Mouse (Mus musculus) subcutaneous adipose tissue, adult 2 months (tissue): ENCODE measurements around the gene Iqsec2. TPM values are rescaled to one million over a fixed set of nuclear protein-coding genes. Genes with fewer than 3 reads are reported as not detected.

Source experiments
- polyA plus RNA-seq: library from polyadenylated mRNA; depleted of rRNA; stranded (reverse); fragments of >200 nt; gene quantifications from 2 replicates; pipeline ENCODE4 v1.2.3, GENCODE M21; 2012; ENCODE audit warnings: low replicate concordance; rRNA removed

The Iqsec2 gene
- 14.9 and 16.6 TPM in 2 replicates for polyA plus RNA-seq

DNA sequence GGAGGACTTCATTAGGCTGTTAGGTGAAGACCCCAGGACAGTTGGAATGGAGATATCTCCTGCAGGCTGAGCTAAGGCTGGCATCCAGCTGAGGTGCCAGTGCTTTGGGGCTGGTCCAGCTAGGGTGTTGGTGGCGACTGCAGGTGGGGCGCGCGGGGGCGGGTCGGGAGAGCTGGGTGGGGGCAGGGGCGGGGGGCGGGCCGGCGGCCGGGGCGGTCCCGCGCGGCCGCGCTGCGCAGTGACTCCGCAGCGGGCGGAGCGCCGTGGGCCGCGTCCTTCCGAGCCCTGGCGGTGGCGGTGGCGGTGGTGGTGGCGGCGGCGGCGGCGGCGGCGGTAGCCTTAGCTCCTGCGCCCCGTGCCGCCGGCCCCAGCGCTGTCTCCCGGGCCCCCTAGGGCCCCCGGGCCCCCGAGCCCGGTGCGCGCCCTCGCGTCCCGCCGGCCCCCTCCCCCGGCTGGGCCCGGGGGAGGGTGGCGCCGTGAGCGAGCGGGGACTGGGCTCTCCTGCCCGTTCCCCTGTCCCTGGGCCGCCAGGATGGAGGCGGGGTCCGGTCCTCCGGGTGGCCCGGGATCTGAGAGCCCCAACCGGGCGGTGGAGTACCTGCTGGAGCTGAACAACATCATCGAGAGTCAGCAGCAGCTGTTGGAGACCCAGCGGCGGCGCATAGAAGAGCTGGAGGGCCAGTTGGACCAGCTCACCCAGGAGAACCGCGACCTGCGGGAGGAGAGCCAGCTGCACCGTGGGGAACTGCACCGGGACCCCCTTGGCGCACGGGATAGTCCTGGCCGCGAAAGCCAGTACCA lies at the start of gene Iqsec2:
Gene Iqsec2, plus strand, starts transcription at position 328 of the 801 bp plus-strand sequence.

GRCm38 (mm10) chrX:152232781-152233763 lies 89.0 kb downstream of the Iqsec2 start, which contains the start of gene Kdm5c:
Gene Kdm5c (plus strand): TSS chrX:152233020.

Other genes starting within 250 kb of the Iqsec2 start
- gene Hsd17b10, start 142.4 kb upstream of the Iqsec2 start, polyA plus RNA-seq = 105 and 131 TPM in 2 replicates
- gene Ribc1, start 128.0 kb upstream of the Iqsec2 start, polyA plus RNA-seq = 0.36 and 0.40 TPM in 2 replicates
- 24.5 and 40.2 TPM in 2 replicates for gene Smc1a, start 127.8 kb upstream of the Iqsec2 start, polyA plus RNA-seq
- gene Kdm5c, start 88.8 kb downstream of the Iqsec2 start, polyA plus RNA-seq = 43.1 and 83.2 TPM in 2 replicates
- 5.6 and 7.9 TPM in 2 replicates for gene Kantr, start 183.2 kb downstream of the Iqsec2 start, polyA plus RNA-seq
- 36.6 and 63.1 TPM in 2 replicates for gene Tspyl2, start 198.2 kb downstream of the Iqsec2 start, polyA plus RNA-seq
- gene Gpr173, start 224.4 kb downstream of the Iqsec2 start, polyA plus RNA-seq = 2.9 and 9.9 TPM in 2 replicates